Mouse (Mus musculus) forebrain, embryonic 12.5 days (tissue): ENCODE results near the gene Tbxa2r. TPM values are rescaled to one million over a fixed set of nuclear protein-coding genes. Genes with fewer than 3 reads are reported as not detected.

Source experiments
- ATAC-seq: fragments of 200-750 bp; cut with Nextera tagmentation; 2 replicates; pipeline ENCODE4 v1.8.0; 2017; ENCODE audit warnings: moderate TSS enrichment; ENCODE audit not compliant: low FRiP score
- H3K27ac ChIP-seq: fragments of 300-500 bp; sonication (generic); 2 replicates; pipeline ENCODE4 v1.5.1; 2016; ENCODE audit warnings: mild to moderate bottlenecking
- H3K27me3 ChIP-seq: fragments of 300-500 bp; sonication (generic); 2 replicates; pipeline ENCODE4 v1.6.1; 2016; ENCODE audit warnings: mild to moderate bottlenecking
- H3K36me3 ChIP-seq: fragments of 300-500 bp; sonication (generic); replicated peaks from 2 replicates; pipeline ENCODE4 v1.6.1; 2016; ENCODE audit warnings: mild to moderate bottlenecking
- H3K4me1 ChIP-seq: fragments of 300-500 bp; sonication (generic); 2 replicates; pipeline ENCODE4 v1.6.1; 2016
- H3K4me2 ChIP-seq: fragments of 300-500 bp; sonication (generic); 2 replicates; pipeline ENCODE4 v1.6.1; 2016; ENCODE audit warnings: mild to moderate bottlenecking, moderate library complexity
- H3K4me3 ChIP-seq: fragments of 300-500 bp; sonication (generic); replicated peaks from 2 replicates; pipeline ENCODE4 v1.5.1; 2016; ENCODE audit warnings: mild to moderate bottlenecking
- H3K9ac ChIP-seq: fragments of 300-500 bp; sonication (generic); 2 replicates; pipeline ENCODE4 v1.6.1; 2016; ENCODE audit warnings: mild to moderate bottlenecking
- H3K9me3 ChIP-seq: fragments of 300-500 bp; sonication (generic); 2 replicates; pipeline ENCODE4 v1.6.1; 2016
- WGBS: fragments of 180-500 bp; shearing (Covaris S2); methylation state at CpG from one replicate; pipeline ENCODE4 v1.1.7; 2016; 5-methylcytosine and 5-hydroxymethylcytosine counted together
- polyA plus RNA-seq: library from polyadenylated mRNA; unstranded; fragments of >200 nt; fragmentation: Nextera tagmentation; extraction: Ambion mirVana; gene quantifications from 2 replicates; pipeline ENCODE4 v1.2.1, GENCODE M21; 2016

Gene Tbxa2r
- polyA plus RNA-seq = 2.1 and 2.9 TPM in 2 replicates

GRCm38 (mm10) chr10:81328386-81328785 lies at the start of gene Tbxa2r:
Gene Tbxa2r, plus strand, starts transcription at chr10:81328731.
- peaks cover 20% of the 10 kb centered on the region for H3K27me3 ChIP-seq
- H3K27ac ChIP-seq = no peak within 1 kb of the TSS
- peaks cover 43% of the 10 kb centered on the region for H3K36me3 ChIP-seq
- no peak for ATAC-seq
- H3K4me3 ChIP-seq = no peak within 1 kb of the TSS
- H3K9ac ChIP-seq = peak within 1 kb of the TSS; percentile 21; the same call in 1 of the 2 replicates
- H3K4me2 ChIP-seq = no peak within 1 kb of the TSS
- peaks cover 3% of the 10 kb centered on the region; the same call in 1 of the 2 replicates for H3K4me1 ChIP-seq
- 18% methylated on average over 10 of the region's 10 CpGs for WGBS
- no peaks in the 10 kb centered on the region for H3K9me3 ChIP-seq

GRCm38 (mm10) chr10:81279496-81279895 lies 49.0 kb upstream of the Tbxa2r start:
- Histone ChIP-seq H3K4me2 (no peak overlapping the region), H3K4me3 (no peak overlapping the region), H3K9ac (no peak overlapping the region), H3K36me3 (0 out of 2 replicates have a peak, but pooled peaks cover 3% of the 10 kb centered on the region), H3K27me3 (peaks cover 24% of the 10 kb centered on the region), H3K4me1 (0 out of 2 replicates have a peak, but pooled peaks cover 5% of the 10 kb centered on the region), H3K9me3 (0 out of 2 replicates have a peak, but pooled peaks cover 3% of the 10 kb centered on the region), H3K27ac (no peak overlapping the region)
- 56% methylated on average over 10 of the region's 10 CpGs for WGBS
- no peak for ATAC-seq

GRCm38 (mm10) chr10:81284189-81284588 lies 44.3 kb upstream of the Tbxa2r start:
- H3K4me2 ChIP-seq = no peak overlapping the region
- no peak overlapping the region for H3K4me3 ChIP-seq
- H3K9me3 ChIP-seq = no peaks in the 10 kb centered on the region
- H3K4me1 ChIP-seq = peaks cover 26% of the 10 kb centered on the region
- no peaks in the 10 kb centered on the region for H3K36me3 ChIP-seq
- ATAC-seq = no peak
- peaks cover 45% of the 10 kb centered on the region for H3K27me3 ChIP-seq
- H3K9ac ChIP-seq = no peak overlapping the region
- no peak overlapping the region for H3K27ac ChIP-seq
- WGBS = 63% methylated on average over 6 of the region's 6 CpGs

- Histone ChIP-seq H3K4me3 (peak overlapping the region; percentile 46; the same call in 1 of the 2 replicates), H3K4me1 (peaks cover 28% of the 10 kb centered on the region), H3K9me3 (no peaks in the 10 kb centered on the region), H3K36me3 (no peaks in the 10 kb centered on the region), H3K27me3 (peaks cover 48% of the 10 kb centered on the region), H3K27ac (no peak overlapping the region), H3K9ac (no peak overlapping the region; the same call in 1 of the 2 replicates), H3K4me2 (peak overlapping the region; percentile 62; the same call in 1 of the 2 replicates)
- 14% methylated on average over 17 of the region's 17 CpGs for WGBS
- no peak for ATAC-seq
Measured at GRCm38 (mm10) chr10:81284719-81285118, 43.8 kb upstream of the Tbxa2r start.

- Histone ChIP-seq H3K27me3 (peaks cover 54% of the 10 kb centered on the region), H3K27ac (no peak overlapping the region), H3K9me3 (no peaks in the 10 kb centered on the region), H3K36me3 (no peaks in the 10 kb centered on the region), H3K9ac (peak overlapping the region; percentile 49), H3K4me2 (peak overlapping the region; percentile 62), H3K4me1 (peaks cover 33% of the 10 kb centered on the region), H3K4me3 (peak overlapping the region; percentile 46)
- peak; percentile 82 for ATAC-seq
- WGBS = 2% methylated on average over 54 of the region's 54 CpGs
Measured at GRCm38 (mm10) chr10:81285694-81286450, 42.7 kb upstream of the Tbxa2r start.

GRCm38 (mm10) chr10:81286586-81286985 lies 41.9 kb upstream of the Tbxa2r start:
- H3K27me3 ChIP-seq = peaks cover 61% of the 10 kb centered on the region

GRCm38 (mm10) chr10:81287513-81288157 lies 40.9 kb upstream of the Tbxa2r start:
- no peak for ATAC-seq
- Histone ChIP-seq H3K4me3 (no peak overlapping the region), H3K27ac (no peak overlapping the region), H3K9ac (no peak overlapping the region), H3K4me1 (peaks cover 38% of the 10 kb centered on the region), H3K9me3 (no peaks in the 10 kb centered on the region), H3K36me3 (no peaks in the 10 kb centered on the region), H3K4me2 (no peak overlapping the region), H3K27me3 (peaks cover 61% of the 10 kb centered on the region)
- WGBS = 68% methylated on average over 8 of the region's 8 CpGs

More at GRCm38 (mm10) chr10:81286586-81286985, 41.9 kb upstream of the Tbxa2r start:
- Histone ChIP-seq H3K4me3 (peak overlapping the region; percentile 46; the same call in 1 of the 2 replicates), H3K4me1 (peaks cover 38% of the 10 kb centered on the region), H3K9ac (no peak overlapping the region), H3K9me3 (no peaks in the 10 kb centered on the region), H3K4me2 (no peak overlapping the region), H3K27ac (no peak overlapping the region), H3K36me3 (no peaks in the 10 kb centered on the region)
- 55% methylated on average over 6 of the region's 6 CpGs for WGBS
- ATAC-seq = no peak

- Histone ChIP-seq H3K9ac (no peak overlapping the region), H3K4me3 (no peak overlapping the region), H3K9me3 (no peaks in the 10 kb centered on the region), H3K4me1 (peaks cover 40% of the 10 kb centered on the region), H3K27ac (no peak overlapping the region), H3K4me2 (no peak overlapping the region), H3K36me3 (no peaks in the 10 kb centered on the region), H3K27me3 (peaks cover 52% of the 10 kb centered on the region)
- no peak for ATAC-seq
- 38% methylated on average over 6 of the region's 6 CpGs for WGBS
Measured at GRCm38 (mm10) chr10:81288601-81289000, 39.9 kb upstream of the Tbxa2r start.

GRCm38 (mm10) chr10:81289278-81289677 lies 39.3 kb upstream of the Tbxa2r start:
- Histone ChIP-seq H3K9me3 (no peaks in the 10 kb centered on the region), H3K36me3 (no peaks in the 10 kb centered on the region), H3K4me3 (no peak overlapping the region), H3K4me2 (no peak overlapping the region), H3K9ac (no peak overlapping the region), H3K27ac (no peak overlapping the region), H3K4me1 (peaks cover 46% of the 10 kb centered on the region), H3K27me3 (peaks cover 45% of the 10 kb centered on the region)
- ATAC-seq = no peak
- 4% methylated on average over 7 of the region's 7 CpGs for WGBS

- Histone ChIP-seq H3K4me3 (no peak overlapping the region), H3K27me3 (peaks cover 40% of the 10 kb centered on the region), H3K4me1 (peaks cover 47% of the 10 kb centered on the region), H3K9me3 (no peaks in the 10 kb centered on the region), H3K4me2 (no peak overlapping the region), H3K27ac (no peak overlapping the region), H3K9ac (no peak overlapping the region), H3K36me3 (no peaks in the 10 kb centered on the region)
- ATAC-seq = no peak
- WGBS = 70% methylated on average over 14 of the region's 14 CpGs
Measured at GRCm38 (mm10) chr10:81289811-81290210, 38.7 kb upstream of the Tbxa2r start.

- Histone ChIP-seq H3K27ac (no peak overlapping the region), H3K4me3 (0 out of 2 replicates have a peak overlapping the region, but pooled peaks have one; percentile 0), H3K27me3 (peaks cover 32% of the 10 kb centered on the region), H3K4me1 (peaks cover 48% of the 10 kb centered on the region), H3K9me3 (no peaks in the 10 kb centered on the region), H3K4me2 (peak overlapping the region; percentile 6; the same call in 1 of the 2 replicates), H3K36me3 (peaks cover 6% of the 10 kb centered on the region; the same call in 1 of the 2 replicates), H3K9ac (no peak overlapping the region)
- ATAC-seq = no peak
- WGBS = 12% methylated on average over 24 of the region's 24 CpGs
Measured at GRCm38 (mm10) chr10:81290698-81291460, 37.7 kb upstream of the Tbxa2r start.
